Mouse (Mus musculus) hindbrain, embryonic 10.5 days (tissue): Measurements from ENCODE around the gene Rnf123. TPM values are rescaled to one million over a fixed set of nuclear protein-coding genes. Genes with fewer than 3 reads are reported as not detected.

ENCODE experiments used
- DNase-seq: peaks from one replicate; pipeline ENCODE4 v3.0.0-alpha.2; 2017; ENCODE audit warnings: low spot score
- H3K27ac ChIP-seq: fragments of 300-500 bp; sonication (generic); 2 replicates; pipeline ENCODE4 v1.5.1; 2016; ENCODE audit warnings: mild to moderate bottlenecking, moderate library complexity
- H3K27me3 ChIP-seq: fragments of 300-500 bp; sonication (generic); 2 replicates; pipeline ENCODE4 v1.6.1; 2016; ENCODE audit warnings: mild to moderate bottlenecking; ENCODE audit not compliant: poor library complexity, insufficient read depth, severe bottlenecking
- H3K36me3 ChIP-seq: fragments of 300-500 bp; sonication (generic); 2 replicates; pipeline ENCODE4 v1.6.1; 2016; ENCODE audit warnings: mild to moderate bottlenecking, moderate library complexity
- H3K4me1 ChIP-seq: fragments of 300-500 bp; sonication (generic); replicated peaks from 2 replicates; pipeline ENCODE4 v1.6.1; 2016; ENCODE audit warnings: mild to moderate bottlenecking
- H3K4me3 ChIP-seq: fragments of 300-500 bp; sonication (generic); 2 replicates; pipeline ENCODE4 v1.5.1; 2016; ENCODE audit warnings: mild to moderate bottlenecking, moderate library complexity
- H3K9me3 ChIP-seq: fragments of 300-500 bp; sonication (generic); 2 replicates; pipeline ENCODE4 v1.6.1; 2016; ENCODE audit warnings: mild to moderate bottlenecking, moderate library complexity
- WGBS: fragments of 180-500 bp; shearing (Covaris S2); methylation state at CpG from one replicate; pipeline ENCODE4 v1.1.7; 2016; 5-methylcytosine and 5-hydroxymethylcytosine counted together
- polyA plus RNA-seq: library from polyadenylated mRNA; unstranded; fragments of >200 nt; fragmentation: Nextera tagmentation; extraction: Ambion mirVana; gene quantifications from 2 replicates; pipeline ENCODE4 v1.2.1, GENCODE M21; 2016

Gene Rnf123
- polyA plus RNA-seq, 1 experiment from 2014 or later: 39.1 TPM

- DNase-seq: no peak
- H3K4me1 ChIP-seq: peaks cover 39% of the 10 kb centered on the region
- peaks cover 68% of the 10 kb centered on the region for H3K27me3 ChIP-seq
- no peak overlapping the region for H3K27ac ChIP-seq
- no peaks in the 10 kb centered on the region for H3K9me3 ChIP-seq
- no peak overlapping the region for H3K4me3 ChIP-seq
- H3K36me3 ChIP-seq: peaks cover 68% of the 10 kb centered on the region
- WGBS: 70% methylated on average over 43 of the region's 43 CpGs
Measured at GRCm38 (mm10) chr9:108115290-108116077, 32.3 kb upstream of the Rnf123 start.

- no peak overlapping the region for H3K4me3 ChIP-seq
- 93% methylated on average over 18 of the region's 18 CpGs for WGBS
- no peaks in the 10 kb centered on the region for H3K9me3 ChIP-seq
- peaks cover 82% of the 10 kb centered on the region for H3K27me3 ChIP-seq
- H3K4me1 ChIP-seq: peaks cover 37% of the 10 kb centered on the region
- H3K36me3 ChIP-seq: peaks cover 81% of the 10 kb centered on the region
- DNase-seq: no peak
- no peak overlapping the region for H3K27ac ChIP-seq
Measured at GRCm38 (mm10) chr9:108112719-108113340, 29.7 kb upstream of the Rnf123 start.

- Histone ChIP-seq H3K36me3 (peaks cover 85% of the 10 kb centered on the region), H3K9me3 (no peaks in the 10 kb centered on the region), H3K4me1 (peaks cover 36% of the 10 kb centered on the region), H3K4me3 (peak overlapping the region; percentile 47), H3K27ac (peak overlapping the region; percentile 76), H3K27me3 (peaks cover 81% of the 10 kb centered on the region)
- DNase-seq: no peak
- WGBS: 74% methylated on average over 17 of the region's 17 CpGs
Measured at GRCm38 (mm10) chr9:108111593-108112121, 28.5 kb upstream of the Rnf123 start.

GRCm38 (mm10) chr9:108111101-108111592 is 28.0 kb upstream of the Rnf123 start:
- no peaks in the 10 kb centered on the region for H3K9me3 ChIP-seq
- H3K27ac ChIP-seq: peak overlapping the region; percentile 76
- H3K27me3 ChIP-seq: peaks cover 76% of the 10 kb centered on the region
- peaks cover 41% of the 10 kb centered on the region for H3K4me1 ChIP-seq
- H3K4me3 ChIP-seq: peak overlapping the region; percentile 47
- WGBS: 13% methylated on average over 22 of the region's 22 CpGs
- H3K36me3 ChIP-seq: peaks cover 85% of the 10 kb centered on the region
- DNase-seq: peak; percentile 43

- H3K9me3 ChIP-seq: no peaks in the 10 kb centered on the region
- no peak overlapping the region for H3K4me3 ChIP-seq
- no peak for DNase-seq
- 86% methylated on average over 16 of the region's 16 CpGs for WGBS
- H3K27ac ChIP-seq: 0 out of 2 replicates have a peak overlapping the region, but pooled peaks have one; percentile 76
- peaks cover 48% of the 10 kb centered on the region for H3K4me1 ChIP-seq
- H3K27me3 ChIP-seq: peaks cover 74% of the 10 kb centered on the region
- H3K36me3 ChIP-seq: peaks cover 80% of the 10 kb centered on the region
Measured at GRCm38 (mm10) chr9:108110160-108110559, 27.0 kb upstream of the Rnf123 start.

- peaks cover 51% of the 10 kb centered on the region for H3K27me3 ChIP-seq
- 95% methylated on average over 16 of the region's 16 CpGs for WGBS
- H3K36me3 ChIP-seq: peaks cover 70% of the 10 kb centered on the region
- peaks cover 55% of the 10 kb centered on the region for H3K4me1 ChIP-seq
- H3K4me3 ChIP-seq: no peak overlapping the region
- DNase-seq: no peak
- H3K9me3 ChIP-seq: no peaks in the 10 kb centered on the region
- H3K27ac ChIP-seq: no peak overlapping the region
Measured at GRCm38 (mm10) chr9:108107867-108108266, 24.7 kb upstream of the Rnf123 start.

- 90% methylated on average over 23 of the region's 23 CpGs for WGBS
- no peak for DNase-seq
- peaks cover 45% of the 10 kb centered on the region for H3K4me1 ChIP-seq
Measured at GRCm38 (mm10) chr9:108106090-108106489, 22.9 kb upstream of the Rnf123 start.

GRCm38 (mm10) chr9:108105549-108105863 is 22.4 kb upstream of the Rnf123 start:
- Histone ChIP-seq H3K4me3 (peak overlapping the region; percentile 22; the same call in 1 of the 2 replicates), H3K9me3 (no peaks in the 10 kb centered on the region), H3K27me3 (peaks cover 28% of the 10 kb centered on the region), H3K4me1 (peaks cover 39% of the 10 kb centered on the region), H3K27ac (peak overlapping the region; percentile 83), H3K36me3 (peaks cover 55% of the 10 kb centered on the region; the same call in 1 of the 2 replicates)
- DNase-seq: no peak
- WGBS: 70% methylated on average over 12 of the region's 12 CpGs

More at GRCm38 (mm10) chr9:108106090-108106489, 22.9 kb upstream of the Rnf123 start:
- H3K27me3 ChIP-seq: peaks cover 33% of the 10 kb centered on the region
- H3K36me3 ChIP-seq: peaks cover 61% of the 10 kb centered on the region; the same call in 1 of the 2 replicates
- no peak overlapping the region for H3K4me3 ChIP-seq
- H3K9me3 ChIP-seq: no peaks in the 10 kb centered on the region
- 0 out of 2 replicates have a peak overlapping the region, but pooled peaks have one; percentile 83 for H3K27ac ChIP-seq

GRCm38 (mm10) chr9:108104766-108105548 is 21.8 kb upstream of the Rnf123 start:
- H3K27ac ChIP-seq: peak overlapping the region; percentile 83
- peak overlapping the region; percentile 22; the same call in 1 of the 2 replicates for H3K4me3 ChIP-seq
- WGBS: 30% methylated on average over 31 of the region's 31 CpGs
- H3K4me1 ChIP-seq: peaks cover 35% of the 10 kb centered on the region
- H3K9me3 ChIP-seq: no peaks in the 10 kb centered on the region
- H3K36me3 ChIP-seq: peaks cover 49% of the 10 kb centered on the region; the same call in 1 of the 2 replicates
- peak; percentile 40 for DNase-seq
- peaks cover 22% of the 10 kb centered on the region for H3K27me3 ChIP-seq

GRCm38 (mm10) chr9:108099619-108100018 is 16.5 kb upstream of the Rnf123 start:
- Histone ChIP-seq H3K4me3 (no peak overlapping the region), H3K36me3 (peaks cover 26% of the 10 kb centered on the region; the same call in 1 of the 2 replicates), H3K4me1 (peaks cover 35% of the 10 kb centered on the region), H3K27ac (no peak overlapping the region), H3K9me3 (no peaks in the 10 kb centered on the region), H3K27me3 (no peaks in the 10 kb centered on the region)
- WGBS: 78% methylated on average over 8 of the region's 8 CpGs
- DNase-seq: no peak

- Histone ChIP-seq H3K4me3 (peak overlapping the region; percentile 94; the same call in 1 of the 2 replicates), H3K36me3 (peaks cover 27% of the 10 kb centered on the region), H3K9me3 (no peaks in the 10 kb centered on the region), H3K27ac (no peak overlapping the region), H3K4me1 (peaks cover 49% of the 10 kb centered on the region), H3K27me3 (no peaks in the 10 kb centered on the region)
- no peak for DNase-seq
- WGBS: 63% methylated on average over 10 of the region's 10 CpGs
Measured at GRCm38 (mm10) chr9:108095949-108096712, 13.0 kb upstream of the Rnf123 start.
